ENCODE assay signal across 8 mouse cellular contexts in the genomic region with DNA sequence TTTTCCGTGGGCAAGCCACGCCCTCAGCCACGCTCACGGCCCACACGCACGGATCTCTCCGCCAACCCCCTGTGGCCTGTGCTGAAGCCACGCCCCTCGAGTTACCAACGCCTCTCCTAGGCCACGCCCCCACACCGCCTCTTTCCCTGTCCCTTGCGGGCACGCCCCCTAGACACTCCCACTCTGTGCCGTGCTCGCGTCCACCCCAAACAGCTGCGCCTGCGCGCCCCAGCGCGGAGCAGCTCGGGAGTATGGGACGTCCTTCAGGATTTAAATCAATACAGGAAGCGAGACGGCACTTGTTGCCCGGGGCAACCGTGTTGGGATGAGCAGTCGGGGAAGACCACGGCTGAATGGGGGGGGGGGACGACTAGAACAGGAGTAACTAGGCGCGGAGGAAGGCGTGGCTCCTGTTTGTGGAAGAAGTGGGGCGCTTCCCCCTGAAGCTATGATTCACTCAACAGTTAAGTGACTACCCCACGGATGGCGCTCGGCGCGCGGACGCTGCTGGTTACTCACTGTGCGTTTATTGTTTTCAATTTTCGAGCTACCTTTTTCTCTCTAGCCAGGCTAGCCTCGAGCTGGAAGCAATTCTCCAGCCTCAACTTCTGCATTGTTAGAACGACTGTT. TPM values are rescaled to one million over a fixed set of nuclear protein-coding genes. Genes with fewer than 3 reads are reported as not detected.
DNase-seq lines count a peak whose midpoint lies in the region; ATAC-seq and TF ChIP-seq lines count a peak whose summit lies in the region.

No protein-coding gene starts in this region.

- TF ChIP-seq CTCF in lung, postnatal 0 days (IDR thresholded peaks at IDR 0.05): 0 out of 2 replicates have a peak, but pooled peaks have one; percentile 25

- H3K27me3 ChIP-seq in hindbrain, embryonic 10.5 days (ENCODE audit: insufficient read depth, poor library complexity, severe bottlenecking): no peaks in the 10 kb centered on the region
- no peaks in the 10 kb centered on the region for H3K27me3 ChIP-seq in lung, postnatal 0 days (replicated peaks; ENCODE audit: insufficient read depth, low read length)

- peak; percentile 91 for ATAC-seq in frontal cortex, adult (ENCODE audit: low TSS enrichment)
- peak; percentile 96 for ATAC-seq in lung, postnatal 0 days

- no peak overlapping the region for H3K9ac ChIP-seq in lung, postnatal 0 days (replicated peaks; ENCODE audit: low read depth)

- peak overlapping the region; percentile 94 for H3K4me3 ChIP-seq in hindbrain, embryonic 10.5 days
- H3K4me3 ChIP-seq in lung, postnatal 0 days (ENCODE audit: low read depth, low read length): peak overlapping the region; percentile 82

- H3K36me3 ChIP-seq in hindbrain, embryonic 10.5 days: peaks cover 29% of the 10 kb centered on the region
- H3K36me3 ChIP-seq in lung, postnatal 0 days (ENCODE audit: insufficient read depth, low read length): no peaks in the 10 kb centered on the region

- under 1% methylated on average over 46 of the region's 46 CpGs for WGBS in hindbrain, embryonic 10.5 days
- 3% methylated on average over 45 of the region's 46 CpGs for WGBS in lung, postnatal 0 days

- H3K27ac ChIP-seq in hindbrain, embryonic 10.5 days: peak overlapping the region; percentile 98
- H3K27ac ChIP-seq in lung, postnatal 0 days (ENCODE audit: low read length): no peak overlapping the region

- TF ChIP-seq EP300 in lung, postnatal 0 days (IDR thresholded peaks at IDR 0.05): no peak

- H3K4me1 ChIP-seq in hindbrain, embryonic 10.5 days (replicated peaks): peaks cover 32% of the 10 kb centered on the region
- H3K4me1 ChIP-seq in lung, postnatal 0 days (ENCODE audit: insufficient read depth, low read depth, low read length): peaks cover 15% of the 10 kb centered on the region; the same call in 1 of the 2 replicates

- H3K9me3 ChIP-seq in hindbrain, embryonic 10.5 days: no peaks in the 10 kb centered on the region
- H3K9me3 ChIP-seq in lung, postnatal 0 days (ENCODE audit: low read length): no peaks in the 10 kb centered on the region

- peak overlapping the region; percentile 58 for H3K4me2 ChIP-seq in lung, postnatal 0 days (replicated peaks; ENCODE audit: low read depth, low read length)

- DNase-seq in MEL-GATA-1-ER (ENCODE audit: extremely low read depth, low read depth): peak; percentile 96
- peak; percentile 100 for DNase-seq in cerebellum, adult 9-10 months
- peak; percentile 100 for DNase-seq in hindbrain, embryonic 10.5 days (ENCODE audit: low spot score)
- DNase-seq in layer of hippocampus, adult 9-11 months: peak; percentile 100
- peak; percentile 100 for DNase-seq in lung, postnatal 0 days (ENCODE audit: low spot score)
- DNase-seq in ovary, postnatal 14 days (ENCODE audit: low spot score): peak; percentile 100
- peak; percentile 100 for DNase-seq in thymus, postnatal 14 days

RNA-seq across cellular contexts. Expression of gene Fzr1, which starts 0.4 kb away (rescaled TPM):
- 138 and 143 TPM in 2 replicates for polyA plus RNA-seq in hindbrain, embryonic 10.5 days (2016; fragmentation: Nextera tagmentation; extraction: Ambion mirVana)
- 39.5 and 39.7 TPM in 2 replicates for polyA plus RNA-seq in lung, postnatal 0 days (2015; fragmentation: Nextera tagmentation; extraction: Ambion mirVana)

RNA-seq across cellular contexts. Expression of gene Dohh, which starts 5.6 kb away (rescaled TPM):
- 95.8 and 98.2 TPM in 2 replicates for polyA plus RNA-seq in hindbrain, embryonic 10.5 days (2016; fragmentation: Nextera tagmentation; extraction: Ambion mirVana)
- 49.4 and 55.2 TPM in 2 replicates for polyA plus RNA-seq in lung, postnatal 0 days (2015; fragmentation: Nextera tagmentation; extraction: Ambion mirVana)

RNA-seq across cellular contexts. Expression of gene Gm48551, which starts 5.6 kb away (rescaled TPM):
- polyA plus RNA-seq in hindbrain, embryonic 10.5 days (2016; fragmentation: Nextera tagmentation; extraction: Ambion mirVana): 4.0 and 4.8 TPM in 2 replicates
- polyA plus RNA-seq in lung, postnatal 0 days (2015; fragmentation: Nextera tagmentation; extraction: Ambion mirVana): 2.4 and 3.0 TPM in 2 replicates

RNA-seq across cellular contexts. Expression of gene Gm48552, which starts 10.1 kb away (rescaled TPM):
- 1.0 and 2.5 TPM in 2 replicates for polyA plus RNA-seq in hindbrain, embryonic 10.5 days (2016; fragmentation: Nextera tagmentation; extraction: Ambion mirVana)
- 0.20 and 0.63 TPM in 2 replicates for polyA plus RNA-seq in lung, postnatal 0 days (2015; fragmentation: Nextera tagmentation; extraction: Ambion mirVana)

RNA-seq across cellular contexts. Expression of gene 4930404N11Rik, which starts 13.1 kb away (rescaled TPM):
- polyA plus RNA-seq in hindbrain, embryonic 10.5 days (2016; fragmentation: Nextera tagmentation; extraction: Ambion mirVana): 0.61 and 0.62 TPM in 2 replicates
- 5.4 and 6.6 TPM in 2 replicates for polyA plus RNA-seq in lung, postnatal 0 days (2015; fragmentation: Nextera tagmentation; extraction: Ambion mirVana)
